Mouse (Mus musculus) lung, postnatal 0 days (tissue): Measurements from ENCODE around the gene Ankdd1a.

Experiments
- CTCF ChIP-seq: IDR thresholded peaks from 2 replicates; pipeline ENCODE4 v1.5.1; 2016; ENCODE audit warnings: antibody characterized with exemption, mild to moderate bottlenecking
- EP300 ChIP-seq: IDR thresholded peaks from 2 replicates; pipeline ENCODE4 v1.6.1; 2016; ENCODE audit warnings: antibody characterized with exemption, mild to moderate bottlenecking, control low read depth

GRCm38 (mm10) chr9:65552141-65552540 lies 32.1 kb upstream of the Ankdd1a start:
- TF ChIP-seq CTCF (no peak), EP300 (no peak)
